Mouse (Mus musculus): ENCODE data around the gene Trim67.

- TF ChIP-seq POLR2A (IDR thresholded peaks at IDR 0.05; ENCODE audit: control insufficient read depth, extremely low read depth, insufficient read depth, low read length, poor library complexity), result no peak
- no peak for TF ChIP-seq CTCF (IDR thresholded peaks at IDR 0.05; ENCODE audit: borderline replicate concordance, control insufficient read depth, extremely low read depth, insufficient read depth, low read length, poor library complexity)
Measured at GRCm38 (mm10) chr8:124859466-124859865, 66.6 kb downstream of the Trim67 start.

Data from thymus, adult 2 months (tissue).